Mouse (Mus musculus) gastrocnemius, adult 8-10 months (tissue): Measurements from ENCODE around the gene Ttc24. TPM values are rescaled to one million over a fixed set of nuclear protein-coding genes. Genes with fewer than 3 reads are reported as not detected.

Experiments
- DNase-seq, 2 experiments: peaks; one replicate each; pipeline ENCODE4 v3.0.0; 2022; ENCODE audit warnings: low spot score in 2 of 2
- total RNA-seq, 4 experiments: library from RNA; stranded (reverse); gene quantifications; 2 replicates each; pipeline ENCODE4 v1.2.4; 2022

Ttc24 gene
- total RNA-seq, result not detected

- no peak for DNase-seq
Observed at GRCm38 (mm10) chr3:88078204-88078603, at the start of gene Ttc24. TSS of gene Ttc24 (minus strand) at chr3:88078304.

GRCm38 (mm10) chr3:88127636-88128035, 49.5 kb upstream of the Ttc24 start:
- no peak for DNase-seq

DNA sequence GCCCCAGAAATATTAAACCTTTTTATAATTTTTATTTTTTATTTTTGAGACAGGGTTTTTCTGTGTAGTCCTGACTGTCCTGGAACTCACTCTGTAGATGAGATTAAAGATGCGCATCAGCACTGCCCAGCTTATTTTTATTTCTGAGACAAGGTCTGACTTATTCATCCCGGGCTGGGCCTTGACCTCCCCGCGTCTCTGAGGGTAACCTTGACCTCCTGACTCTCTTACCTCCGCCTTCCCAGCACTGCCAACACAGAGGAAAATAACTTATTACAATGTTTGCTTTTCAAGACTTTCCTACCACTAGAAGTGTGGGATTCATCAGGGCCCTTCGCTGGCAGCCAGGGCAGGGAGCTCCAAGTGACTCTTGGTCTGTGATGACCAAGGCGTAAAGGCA, 48.1 kb upstream of the Ttc24 start:
- no peak for DNase-seq

GRCm38 (mm10) chr3:88125195-88125594, 47.1 kb upstream of the Ttc24 start:
- DNase-seq, result no peak

GRCm38 (mm10) chr3:88121164-88122131, 43.3 kb upstream of the Ttc24 start:
- no peak for DNase-seq

DNA sequence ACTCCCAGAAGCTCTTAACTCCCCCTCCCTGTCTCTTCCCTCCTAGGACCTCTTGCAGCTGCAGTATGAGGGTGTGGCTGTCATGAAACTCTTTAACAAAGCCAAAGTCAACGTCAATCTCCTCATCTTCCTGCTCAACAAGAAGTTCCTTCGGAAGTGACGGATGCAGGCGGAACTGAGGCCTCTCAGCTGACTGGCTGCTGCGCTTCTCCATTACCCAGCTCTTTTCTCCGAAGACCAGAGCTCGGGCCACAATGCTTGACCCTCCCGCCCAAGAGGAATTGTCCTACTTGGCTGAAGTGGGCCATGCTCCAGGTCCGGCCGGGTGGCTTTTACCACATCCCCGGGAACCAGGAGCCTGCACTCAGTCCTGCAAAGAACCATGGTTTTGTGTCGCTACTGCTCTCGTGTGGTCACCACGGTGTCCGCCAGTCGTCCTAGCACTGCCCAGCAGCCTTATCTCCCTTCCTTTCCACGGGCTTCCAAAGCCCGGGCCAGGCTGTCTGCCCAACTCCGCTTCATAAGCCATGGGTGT, 42.1 kb upstream of the Ttc24 start:
- DNase-seq, result no peak

- no peak for DNase-seq
Observed at GRCm38 (mm10) chr3:88114396-88114795, 36.3 kb upstream of the Ttc24 start.

DNA sequence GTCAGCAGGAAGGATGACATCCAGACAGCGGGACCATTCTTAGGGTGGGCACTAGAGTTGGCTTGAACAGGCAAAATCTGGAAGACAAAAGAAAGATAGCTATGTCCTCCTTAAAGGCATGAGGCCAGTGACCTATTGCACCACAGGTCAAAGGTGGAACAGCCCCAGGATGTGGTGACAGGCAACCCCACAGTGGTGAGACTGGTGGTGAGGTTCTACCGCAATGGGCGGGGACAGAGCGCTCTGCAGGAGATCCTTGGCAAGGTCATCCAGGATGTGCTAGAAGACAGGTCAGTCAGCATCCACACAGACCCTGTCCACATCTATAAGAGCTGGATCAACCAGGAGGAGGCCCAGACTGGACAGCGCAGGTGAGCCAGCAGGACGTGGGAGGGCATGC, 31.0 kb upstream of the Ttc24 start:
- no peak for DNase-seq

GRCm38 (mm10) chr3:88106126-88106525, 28.0 kb upstream of the Ttc24 start:
- DNase-seq, result no peak

DNA sequence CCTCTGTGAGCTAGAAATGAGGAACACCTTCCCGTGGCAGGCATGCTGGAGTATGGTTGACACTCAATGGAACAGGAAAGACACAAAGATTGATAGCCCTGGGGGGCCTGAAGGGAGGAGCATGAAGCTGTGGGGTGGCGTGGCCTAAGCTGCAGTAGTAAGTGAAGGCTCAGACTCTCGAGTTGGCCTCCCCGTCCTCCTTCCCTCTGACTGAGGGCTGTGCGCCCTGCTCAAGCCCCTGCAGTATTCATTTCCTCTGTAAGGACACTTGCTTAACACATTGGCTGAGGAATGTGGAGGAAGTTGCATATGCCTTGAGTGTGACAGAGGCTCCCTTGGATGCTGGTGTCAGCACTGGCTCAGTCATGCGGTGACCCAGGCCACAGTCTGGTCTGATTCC, 24.5 kb upstream of the Ttc24 start:
- no peak for DNase-seq

GRCm38 (mm10) chr3:88102196-88102595, 24.1 kb upstream of the Ttc24 start:
- no peak for DNase-seq

DNA sequence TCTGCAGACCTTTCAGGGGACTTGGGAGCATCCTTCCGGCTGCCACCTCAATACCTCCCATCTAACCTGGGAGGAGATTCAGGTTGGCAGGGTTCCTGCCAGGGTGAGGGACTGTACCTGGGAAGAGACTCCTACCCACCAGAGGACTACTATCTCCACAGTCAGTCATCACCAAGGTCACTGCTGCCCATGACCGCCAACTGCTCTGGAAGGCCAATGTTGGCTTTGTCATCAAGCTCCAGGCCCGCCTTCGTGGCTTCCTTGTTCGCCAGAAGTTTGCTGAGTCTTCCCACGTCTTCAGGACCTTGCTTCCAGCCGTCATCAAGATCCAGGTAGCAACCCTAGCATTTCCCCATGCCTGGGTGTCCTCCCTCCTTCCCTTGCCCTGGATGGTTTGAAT, 23.6 kb upstream of the Ttc24 start:
- no peak for DNase-seq

DNA sequence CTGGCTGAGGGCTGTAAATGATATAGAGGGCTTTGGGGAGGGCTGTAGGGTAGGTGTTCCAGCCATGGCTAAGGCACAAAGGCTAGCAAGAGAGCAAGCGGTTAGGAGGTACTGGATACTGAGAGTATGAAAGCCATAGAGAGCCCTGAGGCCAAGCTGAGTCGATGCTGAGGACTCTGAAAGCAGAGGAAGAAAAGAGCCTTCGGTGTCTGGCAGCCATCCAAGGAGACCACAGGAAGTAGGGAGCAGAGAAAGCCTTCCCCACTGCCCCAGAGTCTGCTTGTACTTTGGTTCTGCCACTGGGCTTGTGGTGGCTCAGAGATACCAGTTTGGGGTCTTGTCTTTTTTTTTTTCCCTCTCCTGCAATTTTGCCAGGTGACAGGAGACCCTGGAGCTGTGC, 22.1 kb upstream of the Ttc24 start:
- DNase-seq, result no peak

DNA sequence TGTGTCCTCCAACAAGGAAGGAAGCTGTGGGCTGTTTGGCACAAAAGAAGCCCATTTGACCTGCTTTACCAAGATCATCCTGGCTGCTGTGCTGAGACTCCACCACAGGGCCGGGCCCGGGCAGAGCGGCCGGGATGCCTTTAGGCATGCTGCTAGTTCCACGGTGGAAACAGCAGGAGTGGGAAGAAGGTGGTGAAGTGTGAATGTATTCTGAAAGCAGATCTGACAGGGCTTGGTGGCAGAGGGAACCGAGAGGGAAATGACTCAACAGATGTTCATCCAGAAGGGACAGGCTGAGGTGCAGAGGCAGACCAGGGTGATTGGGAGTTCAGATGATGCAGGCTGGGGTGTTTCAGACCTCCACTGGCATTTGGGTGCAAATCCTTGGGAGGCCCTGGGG, 19.6 kb upstream of the Ttc24 start:
- DNase-seq, result no peak

DNA sequence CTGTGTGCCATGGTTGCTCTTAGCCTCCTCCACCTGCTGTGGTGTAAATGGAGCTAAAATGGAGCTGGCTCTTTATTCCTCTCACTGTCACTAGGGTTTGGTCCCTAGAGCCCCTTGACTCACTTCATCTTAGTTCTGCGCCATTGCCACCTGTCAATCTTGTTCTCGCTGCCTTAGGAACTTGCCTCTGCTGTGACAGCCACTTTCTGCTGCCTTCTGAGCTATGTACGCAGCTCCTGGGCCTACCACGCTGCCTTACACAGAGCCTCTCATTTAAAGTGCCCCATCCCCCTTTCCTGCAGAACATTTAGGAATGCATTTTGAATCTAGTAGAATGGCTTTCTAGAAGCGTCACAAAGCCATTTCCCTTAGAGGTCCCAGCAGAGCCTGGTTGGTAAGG, 16.0 kb upstream of the Ttc24 start:
- no peak for DNase-seq

- DNase-seq, result no peak
Observed at GRCm38 (mm10) chr3:88090616-88091015, 12.5 kb upstream of the Ttc24 start.

DNA sequence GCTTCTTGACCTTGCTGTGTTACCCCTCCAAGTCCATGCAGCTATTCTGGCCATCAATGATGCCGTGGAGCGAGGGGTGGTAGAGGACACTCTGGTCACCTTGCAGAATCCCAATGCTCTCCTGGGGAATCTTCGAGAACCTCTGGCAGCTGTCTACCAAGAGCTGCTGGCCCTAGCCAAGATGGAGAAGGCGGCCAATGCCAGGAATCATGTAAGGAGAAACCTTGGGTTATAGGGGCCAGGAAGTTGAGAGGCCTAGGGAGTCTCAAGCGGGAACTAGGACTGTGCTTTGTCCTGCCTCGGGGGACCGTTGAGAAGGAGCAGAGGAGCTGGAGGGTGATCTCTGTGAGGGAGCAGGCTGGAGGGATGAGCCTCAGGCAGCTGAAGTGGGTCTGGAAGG, 12.0 kb upstream of the Ttc24 start:
- DNase-seq, result peak in 1 of 2 experiments; percentile 33

- no peak for DNase-seq
Observed at GRCm38 (mm10) chr3:88087688-88088087, 9.6 kb upstream of the Ttc24 start.

DNA sequence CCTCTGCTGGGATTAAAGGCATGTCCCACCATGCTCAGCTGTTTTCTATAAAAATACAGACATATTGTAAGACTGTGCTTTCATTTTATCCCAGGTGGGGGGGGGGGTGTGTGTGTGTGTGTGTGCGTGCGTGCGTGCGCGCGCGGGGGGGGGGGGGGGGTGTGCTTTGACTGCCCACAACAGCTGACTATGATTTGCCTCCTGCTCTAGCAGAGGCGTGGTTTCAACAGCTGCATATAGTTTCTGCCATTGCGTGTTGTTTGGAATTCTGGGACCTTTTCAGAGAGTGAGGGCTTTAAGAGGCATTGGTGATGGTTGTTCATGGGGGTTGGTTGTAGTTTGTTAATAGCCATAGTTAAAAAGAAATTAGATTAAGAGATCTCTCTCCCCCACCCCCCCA, 7.4 kb upstream of the Ttc24 start:
- no peak for DNase-seq

DNA sequence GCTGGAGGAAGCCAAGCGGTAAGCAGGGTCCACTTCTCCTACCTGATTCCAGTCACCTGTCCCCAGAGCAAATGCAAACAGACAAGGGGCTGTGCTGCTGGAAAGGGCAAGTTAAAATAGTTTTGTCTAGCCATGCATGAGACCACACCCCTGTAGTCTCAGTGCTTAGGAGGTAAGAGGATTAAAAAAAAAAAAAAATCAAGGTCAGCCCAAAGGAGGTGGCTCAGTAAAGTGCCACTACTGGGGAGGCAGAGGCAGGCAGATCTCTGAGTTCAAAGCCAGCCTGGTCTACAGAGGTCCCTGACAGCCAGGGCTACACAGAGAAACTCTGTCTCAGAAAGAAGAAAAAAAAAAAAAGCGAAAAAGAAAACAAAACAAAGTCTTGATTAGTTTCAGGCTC, 5.9 kb upstream of the Ttc24 start:
- no peak for DNase-seq

- no peak for DNase-seq
Observed at GRCm38 (mm10) chr3:88082663-88083062, 4.6 kb upstream of the Ttc24 start.

DNA sequence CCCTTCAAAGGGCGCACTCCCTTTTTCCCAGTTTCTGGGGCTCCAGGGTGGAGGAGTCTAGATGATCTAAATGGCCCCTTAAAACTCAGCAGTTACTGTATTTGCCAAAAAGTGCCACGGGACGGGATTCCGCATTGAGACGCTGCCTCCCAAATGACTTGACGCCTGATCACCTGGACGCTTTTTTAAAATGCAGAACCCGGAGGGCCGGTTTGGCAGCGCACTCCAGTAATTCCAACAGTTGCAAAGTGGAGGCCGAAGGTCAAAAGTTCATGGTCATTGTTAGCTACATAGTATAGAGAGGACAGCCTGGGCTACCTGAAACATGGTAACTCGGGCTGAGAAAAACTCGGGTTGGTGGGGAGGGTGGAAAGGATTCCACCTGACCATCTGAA, 4.1 kb upstream of the Ttc24 start:
- DNase-seq, result no peak
